Mouse (Mus musculus): Measurements from ENCODE around the gene Nxpe4. TPM values are rescaled to one million over a fixed set of nuclear protein-coding genes. Genes with fewer than 3 reads are reported as not detected.
"Not testable (repeated sequence)": the region's sequence is repeated elsewhere in the genome, so short reads cannot be mapped to it uniquely, and the experiment has no call there.

The Nxpe4 gene
- polyA plus RNA-seq (2015; fragmentation: Nextera tagmentation; extraction: Ambion mirVana), result 6.4 and 7.0 TPM in 2 replicates

DNA sequence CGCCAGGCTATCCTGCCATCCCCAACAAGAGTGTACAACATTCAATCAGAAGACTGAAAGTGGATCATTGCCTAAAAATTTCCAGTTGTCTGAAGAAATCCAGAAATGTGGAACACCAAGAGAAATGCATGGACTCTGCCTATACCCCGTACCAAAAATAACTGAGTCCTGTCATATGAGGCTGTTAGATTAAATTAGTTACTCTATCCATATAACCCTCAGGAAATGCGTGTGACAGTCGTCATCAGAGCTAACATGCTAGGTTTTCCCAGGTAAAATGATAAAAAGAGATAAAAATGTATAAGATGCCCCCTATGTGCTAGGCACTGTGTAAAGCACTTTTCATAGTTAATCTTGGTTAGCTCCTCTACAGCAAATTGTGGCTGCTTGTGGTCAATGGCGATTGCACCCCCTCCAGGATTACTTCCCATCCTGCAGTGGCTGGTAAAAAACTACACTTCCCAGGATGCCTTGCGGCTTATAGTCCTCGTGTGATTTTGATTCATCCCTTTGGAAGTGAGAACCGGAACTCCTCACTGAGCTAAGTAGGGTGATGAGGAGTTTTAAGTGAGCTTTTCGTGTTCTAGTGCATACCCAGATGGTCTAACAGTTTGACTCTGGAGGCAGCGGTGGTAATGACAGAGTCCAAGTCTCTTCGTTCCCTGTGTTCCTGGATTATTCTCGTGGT, at the start of gene Nxpe4:
Gene Nxpe4, plus strand, starts transcription at position 519 of the 688 bp plus-strand sequence.
- no peaks in the 10 kb centered on the region for H3K27me3 ChIP-seq
- H3K9ac ChIP-seq (replicated peaks), result peak within 1 kb of the TSS; percentile 43
- H3K4me1 ChIP-seq (replicated peaks), result peaks cover 14% of the 10 kb centered on the region
- H3K4me2 ChIP-seq (replicated peaks), result peak within 1 kb of the TSS; percentile 57
- peak within 1 kb of the TSS; percentile 46 for H3K4me3 ChIP-seq (replicated peaks)
- WGBS, result 31% methylated on average over 12 of the region's 12 CpGs
- no peaks in the 10 kb centered on the region for H3K9me3 ChIP-seq
- ATAC-seq, result peak; percentile 79
- 0 out of 2 replicates have a peak, but pooled peaks cover 2% of the 10 kb centered on the region for H3K36me3 ChIP-seq
- no peak within 1 kb of the TSS for H3K27ac ChIP-seq

DNA sequence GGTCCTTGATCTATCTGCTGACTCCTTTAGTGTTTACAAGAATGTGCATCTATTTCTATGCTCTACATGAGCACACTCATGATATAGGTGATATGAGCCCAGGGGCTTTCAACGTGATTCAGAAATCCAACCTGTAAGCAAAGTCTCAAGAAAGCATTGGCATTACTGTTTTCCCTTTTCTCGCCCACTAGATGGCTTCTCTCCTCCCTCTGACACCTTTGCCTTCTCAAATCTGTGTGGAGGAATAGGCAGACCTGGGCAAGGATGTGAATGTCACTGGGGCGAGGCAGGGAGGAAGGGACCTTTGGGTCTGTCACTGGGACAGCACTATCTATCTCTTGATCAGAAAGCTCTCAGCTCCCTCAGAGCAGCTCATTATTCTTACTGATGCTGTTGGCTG, 35.0 kb upstream of the Nxpe4 start:
- H3K27ac ChIP-seq, result no peak overlapping the region
- no peaks in the 10 kb centered on the region for H3K4me1 ChIP-seq (replicated peaks)
- 45% methylated on average over 3 of the region's 3 CpGs for whole genome bisulfite sequencing
- no peak overlapping the region for H3K4me2 ChIP-seq (replicated peaks)
- H3K27me3 ChIP-seq, result peaks cover 6% of the 10 kb centered on the region; the same call in 1 of the 2 replicates
- H3K4me3 ChIP-seq (replicated peaks), result no peak overlapping the region
- H3K9ac ChIP-seq (replicated peaks), result no peak overlapping the region
- ATAC-seq, result no peak
- H3K9me3 ChIP-seq, result no peaks in the 10 kb centered on the region
- no peaks in the 10 kb centered on the region for H3K36me3 ChIP-seq

DNA sequence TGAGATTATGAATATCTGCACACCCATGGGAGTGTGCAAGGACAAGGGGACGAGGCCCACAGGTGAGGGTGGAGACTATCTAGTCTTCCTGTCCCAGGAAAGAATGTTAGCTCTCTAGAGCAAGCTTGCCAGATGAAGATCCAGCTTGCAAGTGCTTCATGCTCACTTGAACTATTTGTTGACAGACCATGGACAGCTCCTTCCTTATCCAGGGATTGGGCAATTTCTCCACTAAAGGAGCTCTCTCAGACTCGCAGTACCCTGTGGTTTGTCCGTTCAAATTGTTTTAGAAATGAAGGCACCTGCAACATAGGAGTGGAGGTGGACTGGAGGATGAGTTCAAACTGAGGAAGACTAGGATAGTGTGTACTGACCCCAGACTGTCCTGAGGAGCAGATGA, 24.3 kb upstream of the Nxpe4 start:
- ATAC-seq, result no peak
- Histone ChIP-seq H3K27ac (no peak overlapping the region), H3K9ac (replicated peaks) (no peak overlapping the region), H3K27me3 (peaks cover 49% of the 10 kb centered on the region), H3K4me3 (replicated peaks) (no peak overlapping the region), H3K36me3 (no peaks in the 10 kb centered on the region), H3K9me3 (no peaks in the 10 kb centered on the region), H3K4me2 (replicated peaks) (no peak overlapping the region), H3K4me1 (replicated peaks) (peaks cover 11% of the 10 kb centered on the region)
- WGBS, result 47% methylated on average over 3 of the region's 3 CpGs

DNA sequence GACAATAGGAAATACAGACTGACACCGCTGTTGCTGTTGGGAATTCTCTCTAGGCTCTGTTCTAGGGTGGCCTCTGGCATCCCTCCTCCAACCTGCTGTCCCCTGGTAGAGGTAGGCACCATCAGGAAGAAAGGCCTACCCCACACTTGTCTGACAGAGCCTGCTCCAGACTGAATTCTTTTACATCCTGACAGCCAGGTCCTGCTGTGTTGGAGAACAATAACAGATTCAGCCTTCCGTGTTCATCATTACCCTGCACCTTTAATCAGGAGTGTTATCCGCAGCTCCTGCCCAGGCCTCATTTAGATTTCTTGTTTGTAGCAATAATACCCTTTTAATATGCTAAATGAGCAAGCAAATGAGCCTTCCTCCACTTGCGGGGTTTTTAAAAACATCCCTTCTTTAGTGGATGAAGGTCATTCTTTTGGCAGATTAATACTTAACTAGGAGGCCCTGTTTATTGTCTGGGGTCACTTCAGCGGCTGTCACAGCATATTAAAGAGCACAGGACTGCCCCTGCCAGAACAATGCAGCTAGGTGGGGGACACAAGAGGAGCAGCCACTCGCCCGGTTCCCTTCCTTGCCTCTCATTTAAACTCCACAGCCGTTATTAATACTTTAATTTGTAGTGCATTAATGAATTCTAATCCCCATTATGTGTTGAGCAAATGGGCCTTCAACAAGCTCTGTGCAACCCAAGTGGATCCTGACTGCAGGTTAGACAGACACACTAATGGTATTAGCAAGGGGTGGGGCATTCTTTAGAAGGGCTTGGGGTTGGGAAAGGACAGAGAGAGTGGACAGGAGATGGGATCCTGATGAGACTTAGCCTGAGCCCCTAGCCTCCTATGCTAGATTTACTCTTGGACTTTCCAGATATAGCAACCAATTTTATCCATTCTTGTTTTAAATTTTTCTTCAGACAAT, 21.1 kb upstream of the Nxpe4 start:
- H3K4me1 ChIP-seq (replicated peaks), result peaks cover 11% of the 10 kb centered on the region
- H3K9ac ChIP-seq (replicated peaks), result no peak overlapping the region
- WGBS, result 6% methylated on average over 8 of the region's 8 CpGs
- H3K36me3 ChIP-seq, result no peaks in the 10 kb centered on the region
- peak; percentile 66 for ATAC-seq
- peaks cover 52% of the 10 kb centered on the region for H3K27me3 ChIP-seq
- H3K4me3 ChIP-seq (replicated peaks), result no peak overlapping the region
- H3K9me3 ChIP-seq, result no peaks in the 10 kb centered on the region
- no peak overlapping the region for H3K4me2 ChIP-seq (replicated peaks)
- H3K27ac ChIP-seq, result peak overlapping the region; percentile 32; the same call in 1 of the 2 replicates

DNA sequence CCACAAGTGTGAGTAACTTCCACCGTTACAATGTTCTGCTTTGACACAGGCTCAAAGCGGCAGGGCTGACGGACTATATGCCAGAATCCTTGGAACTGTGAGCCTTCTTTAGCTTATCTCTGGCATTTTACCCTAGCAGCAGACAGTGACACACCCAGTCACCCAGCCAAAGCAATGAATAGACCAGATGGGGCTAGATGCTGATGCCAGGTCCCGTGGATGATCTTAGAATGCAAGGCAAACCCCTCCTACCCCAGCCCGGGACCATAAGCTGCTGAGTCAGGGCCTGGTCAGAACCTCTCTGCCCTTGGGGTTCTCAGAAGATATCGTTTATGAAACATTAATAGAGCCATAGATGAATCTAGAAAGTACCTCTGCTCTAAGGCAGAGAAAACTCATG, 19.2 kb upstream of the Nxpe4 start:
- no peak overlapping the region for H3K9ac ChIP-seq (replicated peaks)
- H3K4me1 ChIP-seq (replicated peaks), result peaks cover 18% of the 10 kb centered on the region
- no peak overlapping the region for H3K4me2 ChIP-seq (replicated peaks)
- peaks cover 40% of the 10 kb centered on the region for H3K27me3 ChIP-seq
- 84% methylated on average over 6 of the region's 6 CpGs for WGBS
- no peak overlapping the region for H3K27ac ChIP-seq
- H3K9me3 ChIP-seq, result no peaks in the 10 kb centered on the region
- no peak overlapping the region for H3K4me3 ChIP-seq (replicated peaks)
- ATAC-seq, result no peak
- no peaks in the 10 kb centered on the region for H3K36me3 ChIP-seq

DNA sequence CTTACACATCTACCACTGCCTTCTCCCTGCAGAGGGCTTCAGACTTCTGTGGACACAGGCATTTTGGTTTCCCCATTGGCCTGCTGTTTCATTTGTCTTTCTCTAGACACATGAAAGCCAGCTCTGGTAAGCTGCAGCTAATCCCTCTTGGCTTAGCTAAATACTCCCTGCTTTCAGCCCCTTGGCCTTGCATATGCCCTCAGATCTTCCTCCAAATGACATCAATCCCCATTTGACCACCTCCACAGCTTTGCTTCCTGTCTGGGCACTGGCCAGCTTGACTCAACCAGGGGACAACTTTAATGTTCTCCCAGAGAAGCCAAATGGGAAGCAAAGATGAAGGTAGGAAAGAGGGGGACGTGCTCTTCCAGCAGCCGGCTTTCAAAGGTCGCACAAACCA, 15.1 kb upstream of the Nxpe4 start:
- no peak overlapping the region for H3K4me2 ChIP-seq (replicated peaks)
- peaks cover 7% of the 10 kb centered on the region; the same call in 1 of the 2 replicates for H3K4me1 ChIP-seq (replicated peaks)
- H3K36me3 ChIP-seq, result no peaks in the 10 kb centered on the region
- H3K4me3 ChIP-seq (replicated peaks), result no peak overlapping the region
- ATAC-seq, result no peak
- no peak overlapping the region for H3K27ac ChIP-seq
- 79% methylated on average over 3 of the region's 3 CpGs for WGBS
- H3K9me3 ChIP-seq, result no peaks in the 10 kb centered on the region
- peaks cover 25% of the 10 kb centered on the region for H3K27me3 ChIP-seq
- H3K9ac ChIP-seq (replicated peaks), result no peak overlapping the region

DNA sequence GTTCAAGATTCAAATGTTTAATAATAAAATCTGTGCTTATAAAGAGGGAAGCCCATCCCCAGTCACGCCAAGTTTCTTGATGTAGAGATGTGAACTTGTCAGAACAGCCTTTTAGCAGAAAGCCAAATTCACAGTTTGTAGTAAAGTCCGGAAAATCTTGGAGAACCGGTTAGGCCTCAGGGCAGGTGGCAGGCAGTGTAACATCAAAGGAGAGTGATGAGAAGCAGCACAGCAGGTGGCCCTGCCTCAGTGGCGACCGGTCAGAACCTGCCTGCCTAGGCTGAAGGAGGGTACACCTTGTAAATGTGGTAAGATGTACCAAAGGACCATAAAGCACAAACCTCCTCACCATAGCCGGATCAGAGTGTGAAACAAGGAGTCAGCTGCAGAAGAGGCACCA, 4.7 kb downstream of the Nxpe4 start:
- ATAC-seq; H3K4me3 ChIP-seq (replicated peaks); H3K27ac ChIP-seq; H3K27me3 ChIP-seq; H3K9me3 ChIP-seq; H3K4me2 ChIP-seq (replicated peaks); H3K9ac ChIP-seq (replicated peaks); H3K36me3 ChIP-seq: not testable (repeated sequence)
- peaks cover 14% of the 10 kb centered on the region for H3K4me1 ChIP-seq (replicated peaks)
- WGBS, result 72% methylated on average over 6 of the region's 6 CpGs

DNA sequence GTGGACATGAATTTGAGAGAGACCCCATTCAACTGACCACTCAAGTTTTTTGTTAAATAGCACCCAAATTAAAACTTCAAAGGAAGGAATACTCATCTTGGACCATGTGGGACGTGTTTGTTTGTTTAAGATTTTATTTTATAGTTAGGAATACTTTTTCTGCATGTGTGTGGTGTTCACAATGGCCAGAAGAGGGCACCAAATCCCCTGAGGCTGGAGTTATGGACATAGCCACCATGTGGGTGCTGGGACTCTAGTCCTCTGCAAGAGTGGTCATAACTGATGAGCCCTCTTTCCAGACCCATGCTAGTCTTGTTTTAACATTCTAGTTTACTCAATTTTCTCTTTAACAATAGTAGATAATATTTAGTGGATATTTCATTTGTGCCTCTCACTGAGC, 14.9 kb downstream of the Nxpe4 start:
- no peak overlapping the region for H3K27ac ChIP-seq
- H3K4me1 ChIP-seq (replicated peaks), result peaks cover 2% of the 10 kb centered on the region
- no peaks in the 10 kb centered on the region for H3K27me3 ChIP-seq
- ATAC-seq, result no peak
- 63% methylated on average over 1 of the region's 1 CpGs for WGBS
- H3K9ac ChIP-seq (replicated peaks), result no peak overlapping the region
- no peak overlapping the region for H3K4me3 ChIP-seq (replicated peaks)
- H3K36me3 ChIP-seq, result no peaks in the 10 kb centered on the region
- H3K9me3 ChIP-seq, result no peaks in the 10 kb centered on the region
- no peak overlapping the region for H3K4me2 ChIP-seq (replicated peaks)

DNA sequence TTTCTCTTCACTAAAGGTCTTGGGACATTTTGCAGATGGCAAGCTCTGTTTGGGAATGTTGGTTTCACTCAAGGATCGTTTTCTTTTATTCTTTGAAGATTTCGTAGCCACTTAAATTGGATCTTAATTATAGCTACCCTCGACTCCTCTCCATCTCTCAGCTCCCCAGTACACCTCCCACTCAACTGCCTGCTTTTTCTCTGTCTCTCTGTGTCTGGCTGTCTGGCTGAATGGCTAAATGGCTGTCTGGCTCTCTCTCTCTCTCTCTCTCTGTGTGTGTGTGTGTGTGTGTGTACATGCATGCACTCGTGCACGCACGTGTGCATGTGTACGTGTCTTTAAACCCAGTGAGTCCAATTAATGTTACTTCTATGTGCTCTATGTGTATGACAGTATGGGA, 19.5 kb downstream of the Nxpe4 start:
- Histone ChIP-seq H3K27me3 (no peaks in the 10 kb centered on the region), H3K36me3 (no peaks in the 10 kb centered on the region), H3K9me3 (no peaks in the 10 kb centered on the region), H3K4me3 (replicated peaks) (no peak overlapping the region), H3K9ac (replicated peaks) (no peak overlapping the region), H3K4me1 (replicated peaks) (peaks cover 39% of the 10 kb centered on the region), H3K27ac (no peak overlapping the region), H3K4me2 (replicated peaks) (no peak overlapping the region)
- WGBS, result 90% methylated on average over 7 of the region's 7 CpGs
- no peak for ATAC-seq

DNA sequence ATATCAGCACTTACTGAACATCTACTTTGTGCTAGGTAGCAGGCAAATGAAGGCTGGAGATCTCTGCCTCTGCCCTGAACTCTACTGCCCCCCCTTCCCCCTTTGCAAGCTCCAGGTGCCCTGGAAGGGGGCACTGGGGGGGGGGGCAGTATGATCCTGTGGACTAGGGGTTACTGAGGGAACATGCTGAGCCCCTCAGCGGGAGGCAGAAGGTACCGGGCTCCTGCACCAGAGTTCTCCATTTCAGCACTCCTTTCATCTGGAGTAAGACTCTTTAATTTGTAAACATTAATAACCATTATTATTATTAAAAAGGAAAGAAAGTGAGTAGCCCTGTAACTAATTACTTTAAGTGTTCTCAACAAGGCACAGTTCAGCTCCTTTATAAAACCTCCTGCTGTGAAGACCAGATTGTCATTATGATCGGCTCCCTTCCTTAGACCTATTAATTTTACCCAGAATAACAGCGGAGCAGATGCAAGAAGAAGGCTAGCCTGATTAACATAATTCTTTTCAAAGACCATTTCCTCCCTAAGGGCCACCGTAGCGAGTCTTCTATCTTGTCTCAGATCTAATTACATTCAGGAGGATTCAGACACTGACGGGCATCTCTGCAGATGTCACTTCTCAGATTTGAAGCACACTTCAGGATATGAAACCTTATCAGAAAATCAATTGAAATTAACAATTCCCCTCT, 21.0 kb downstream of the Nxpe4 start:
- 10% methylated on average over 7 of the region's 7 CpGs for WGBS
- peak overlapping the region; percentile 69 for H3K27ac ChIP-seq
- no peak overlapping the region for H3K4me2 ChIP-seq (replicated peaks)
- H3K9me3 ChIP-seq, result no peaks in the 10 kb centered on the region
- H3K4me1 ChIP-seq (replicated peaks), result peaks cover 39% of the 10 kb centered on the region
- H3K36me3 ChIP-seq, result no peaks in the 10 kb centered on the region
- H3K4me3 ChIP-seq (replicated peaks), result no peak overlapping the region
- H3K27me3 ChIP-seq, result no peaks in the 10 kb centered on the region
- peak; percentile 84 for ATAC-seq
- no peak overlapping the region for H3K9ac ChIP-seq (replicated peaks)

DNA sequence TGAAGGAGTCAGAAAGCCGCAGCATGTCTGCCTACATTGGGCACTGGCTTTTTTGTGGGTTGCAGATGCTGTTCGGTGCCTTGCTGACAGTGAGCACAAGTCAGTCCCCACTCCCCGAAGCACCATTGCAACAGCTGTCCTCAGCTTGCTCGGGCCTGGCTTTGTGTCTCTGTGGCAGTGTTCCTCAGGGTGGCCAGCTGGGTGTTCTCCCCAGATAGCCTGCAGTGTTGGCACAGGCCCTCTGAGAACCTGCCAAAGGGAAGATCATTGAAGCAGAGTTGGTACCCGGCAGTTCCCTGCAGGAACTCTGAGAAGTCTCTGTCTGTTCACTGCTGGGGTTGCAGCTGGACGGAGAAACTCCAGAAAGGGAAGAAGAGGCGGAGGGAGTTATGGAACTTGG, 22.5 kb downstream of the Nxpe4 start:
- Histone ChIP-seq H3K27ac (peak overlapping the region; percentile 69), H3K36me3 (no peaks in the 10 kb centered on the region), H3K4me1 (replicated peaks) (peaks cover 39% of the 10 kb centered on the region), H3K27me3 (no peaks in the 10 kb centered on the region), H3K4me2 (replicated peaks) (no peak overlapping the region), H3K4me3 (replicated peaks) (no peak overlapping the region), H3K9ac (replicated peaks) (no peak overlapping the region), H3K9me3 (no peaks in the 10 kb centered on the region)
- WGBS, result 68% methylated on average over 7 of the region's 7 CpGs
- no peak for ATAC-seq

DNA sequence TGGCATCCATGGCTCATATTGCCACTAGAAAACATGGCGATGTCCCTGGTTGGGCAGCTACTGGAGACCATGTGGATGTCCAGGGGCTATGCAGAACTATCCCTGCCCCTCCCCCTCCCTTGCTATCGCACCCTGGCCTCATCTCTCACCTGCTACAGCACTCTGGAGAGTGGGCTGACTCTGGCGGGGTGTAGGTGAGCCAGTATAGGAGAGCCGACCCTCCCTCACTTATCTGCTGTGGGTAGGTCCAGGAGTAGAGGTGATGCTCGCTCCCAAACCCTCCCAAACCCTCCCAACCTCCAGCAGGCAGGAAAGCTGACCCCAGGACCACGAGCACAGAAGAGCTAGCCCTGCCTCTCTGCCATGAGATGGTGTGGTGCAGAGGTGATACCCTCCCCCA, 27.0 kb downstream of the Nxpe4 start:
- 0 out of 2 replicates have a peak, but pooled peaks have one; percentile 30 for ATAC-seq
- no peaks in the 10 kb centered on the region for H3K27me3 ChIP-seq
- WGBS, result 86% methylated on average over 6 of the region's 6 CpGs

More for the DNA sequence above, 27.0 kb downstream of the Nxpe4 start:
- Histone ChIP-seq H3K36me3 (no peaks in the 10 kb centered on the region), H3K9ac (replicated peaks) (no peak overlapping the region), H3K27ac (no peak overlapping the region), H3K4me2 (replicated peaks) (no peak overlapping the region), H3K9me3 (no peaks in the 10 kb centered on the region), H3K4me3 (replicated peaks) (no peak overlapping the region), H3K4me1 (replicated peaks) (peaks cover 16% of the 10 kb centered on the region)
